Mouse (Mus musculus): ENCODE measurements around the gene Gmppb.

Gmppb gene

DNA sequence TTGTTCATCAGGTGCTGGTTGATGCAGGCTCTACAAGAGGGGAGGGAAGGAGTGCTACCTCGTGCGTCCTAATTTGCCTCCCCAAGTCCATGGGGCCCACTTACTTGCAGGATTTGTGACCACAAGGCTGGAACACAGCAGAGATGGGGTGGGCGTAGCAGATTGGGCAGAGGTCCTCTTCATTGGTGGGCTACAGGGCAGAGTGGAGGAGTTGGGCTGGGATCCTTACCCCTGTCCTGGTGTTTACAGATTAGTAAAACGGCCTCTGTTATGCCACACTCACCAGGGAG lies 2.8 kb downstream of the Gmppb start:
- DNase-seq = no peak

DNA sequence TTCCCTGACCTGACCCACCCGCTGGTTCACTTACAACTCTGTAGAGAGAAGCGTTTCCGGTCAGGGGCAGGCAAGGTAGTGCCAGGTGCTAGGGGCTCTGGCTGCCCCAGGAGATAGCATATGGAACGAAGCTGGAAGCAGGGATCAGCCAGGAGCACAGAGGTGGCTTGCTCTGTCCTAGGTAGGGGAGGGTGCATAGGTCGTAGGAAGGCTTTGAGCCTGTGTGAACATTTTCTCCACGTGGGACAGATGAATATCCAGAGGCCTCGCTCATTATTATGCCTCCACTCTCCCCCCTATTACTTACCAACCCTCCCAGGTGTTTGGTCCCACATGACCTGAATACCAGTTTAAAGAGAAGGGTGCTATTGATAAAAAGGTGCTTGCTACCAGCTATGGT lies 3.4 kb downstream of the Gmppb start:
- no peak for DNase-seq

DNA sequence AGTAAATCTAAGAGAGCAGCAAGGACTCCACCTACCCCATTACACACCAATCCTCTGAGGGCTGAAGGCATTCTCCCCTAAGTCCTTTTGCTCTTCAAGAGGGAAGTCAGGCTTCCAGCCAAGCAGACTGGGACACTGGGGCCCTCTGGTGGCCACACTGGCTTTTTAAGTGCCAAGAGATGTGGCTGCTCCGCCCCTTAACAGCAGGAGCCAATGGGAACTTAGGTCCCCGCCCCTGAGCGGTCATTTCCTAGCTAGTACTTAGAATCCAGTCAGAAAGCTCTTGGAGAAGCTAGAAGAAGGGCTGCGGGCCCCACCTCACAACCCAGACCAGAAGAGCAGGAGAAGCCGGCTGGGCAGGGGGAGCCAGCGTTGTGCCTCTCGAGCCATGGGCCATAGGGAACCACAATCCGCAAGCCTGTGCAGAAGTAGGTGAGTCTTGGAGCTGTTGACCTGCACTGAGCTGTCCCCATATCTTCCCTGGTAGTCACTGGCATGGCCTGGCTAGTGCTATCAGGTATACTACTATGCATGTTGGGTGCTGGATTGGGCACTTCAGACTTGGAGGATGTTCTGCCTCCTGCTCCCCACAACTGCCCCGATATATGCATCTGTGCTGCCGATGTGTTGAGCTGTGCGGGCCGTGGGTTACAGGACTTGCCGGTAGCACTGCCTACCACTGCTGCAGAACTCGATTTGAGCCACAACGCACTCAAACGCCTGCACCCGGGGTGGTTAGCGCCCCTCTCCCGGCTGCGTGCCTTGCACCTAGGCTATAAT lies 4.0 kb downstream of the Gmppb start, which contains the start of gene Amigo3:
Gene Amigo3 (plus strand): TSS at position 275 of the 780 bp plus-strand sequence.
- DNase-seq = peak; percentile 97

DNA sequence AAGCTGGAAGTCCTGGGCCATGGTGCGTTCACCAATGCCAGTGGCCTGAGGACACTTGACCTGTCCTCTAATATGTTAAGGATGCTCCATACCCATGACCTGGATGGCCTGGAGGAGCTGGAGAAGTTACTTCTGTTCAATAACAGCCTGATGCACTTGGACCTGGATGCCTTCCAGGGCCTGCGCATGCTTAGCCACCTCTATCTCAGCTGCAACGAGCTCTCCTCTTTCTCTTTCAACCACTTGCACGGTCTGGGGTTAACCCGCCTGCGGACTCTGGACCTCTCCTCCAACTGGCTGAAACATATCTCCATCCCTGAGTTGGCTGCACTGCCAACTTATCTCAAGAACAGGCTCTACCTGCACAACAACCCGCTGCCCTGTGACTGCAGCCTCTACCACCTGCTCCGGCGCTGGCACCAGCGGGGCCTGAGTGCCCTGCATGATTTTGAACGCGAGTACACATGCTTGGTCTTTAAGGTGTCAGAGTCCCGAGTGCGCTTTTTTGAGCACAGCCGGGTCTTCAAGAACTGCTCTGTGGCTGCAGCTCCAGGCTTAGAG lies 4.7 kb downstream of the Gmppb start:
- no peak for DNase-seq

DNA sequence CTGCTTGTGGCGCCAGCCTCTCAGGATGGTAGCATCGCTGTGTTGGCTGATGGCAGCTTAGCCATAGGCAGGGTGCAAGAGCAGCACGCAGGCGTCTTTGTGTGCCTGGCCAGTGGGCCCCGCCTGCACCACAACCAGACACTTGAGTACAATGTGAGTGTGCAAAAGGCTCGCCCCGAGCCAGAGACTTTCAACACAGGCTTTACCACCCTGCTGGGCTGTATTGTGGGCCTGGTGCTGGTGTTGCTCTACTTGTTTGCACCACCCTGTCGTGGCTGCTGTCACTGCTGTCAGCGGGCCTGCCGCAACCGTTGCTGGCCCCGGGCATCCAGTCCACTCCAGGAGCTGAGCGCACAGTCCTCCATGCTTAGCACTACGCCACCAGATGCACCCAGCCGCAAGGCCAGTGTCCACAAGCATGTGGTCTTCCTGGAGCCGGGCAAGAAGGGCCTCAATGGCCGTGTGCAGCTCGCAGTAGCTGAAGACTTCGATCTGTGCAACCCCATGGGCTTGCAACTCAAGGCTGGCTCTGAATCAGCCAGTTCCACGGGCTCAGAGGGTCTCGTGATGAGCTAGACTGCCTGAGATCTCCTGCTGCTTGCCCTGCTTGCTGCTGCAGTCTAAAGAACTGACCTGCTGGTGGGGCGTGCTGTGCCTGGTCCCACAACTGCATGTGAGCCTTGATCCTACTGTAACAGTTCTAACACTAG lies 5.4 kb downstream of the Gmppb start:
- no peak for DNase-seq

DNA sequence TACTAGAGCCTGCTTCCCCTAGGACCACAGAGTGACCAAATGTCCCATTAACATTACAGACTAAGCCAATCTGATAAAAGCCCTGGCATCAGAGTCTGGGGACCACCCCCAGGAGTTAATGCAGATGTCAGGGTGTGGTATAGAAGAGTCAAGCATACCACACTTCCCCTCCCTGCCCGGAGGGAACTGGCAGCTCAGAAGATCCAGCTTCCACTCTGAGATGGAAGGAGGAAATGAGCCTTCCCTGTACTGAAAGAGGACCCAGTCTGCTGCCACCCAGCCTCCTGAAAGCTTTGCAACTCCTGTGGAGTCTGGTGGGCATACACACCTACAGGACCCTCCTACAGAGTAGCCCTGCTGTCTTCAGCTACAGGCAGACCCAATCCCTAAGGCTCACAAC lies 6.0 kb downstream of the Gmppb start:
- DNase-seq = no peak

DNA sequence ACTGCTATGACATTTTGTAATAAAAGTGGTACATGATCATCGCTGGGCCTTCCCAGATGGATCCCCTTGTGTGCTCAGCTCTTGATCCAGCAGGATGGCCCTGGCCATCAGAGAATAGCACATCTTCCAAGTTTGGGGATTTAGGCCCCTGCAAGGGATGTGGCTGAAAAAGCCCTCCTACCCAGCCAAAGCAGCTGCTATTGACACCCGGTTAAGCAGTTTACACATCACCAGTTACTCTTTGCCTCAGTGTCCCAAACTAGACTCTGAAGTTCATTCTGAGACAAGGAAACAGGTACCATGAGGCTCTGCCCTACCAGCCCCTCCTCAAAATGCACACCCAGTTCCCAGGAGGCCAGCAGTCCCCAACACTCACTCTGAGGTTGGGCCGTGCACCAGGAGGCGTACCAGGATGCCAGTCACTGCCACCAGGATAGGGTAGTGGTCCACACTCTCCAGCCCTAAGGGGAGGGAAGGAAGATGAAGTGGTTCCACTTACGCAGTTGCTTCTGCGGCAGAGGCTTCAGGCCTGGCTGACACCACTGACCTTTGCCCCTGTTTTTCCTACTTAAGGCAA lies 6.7 kb downstream of the Gmppb start:
- no peak for DNase-seq

DNA sequence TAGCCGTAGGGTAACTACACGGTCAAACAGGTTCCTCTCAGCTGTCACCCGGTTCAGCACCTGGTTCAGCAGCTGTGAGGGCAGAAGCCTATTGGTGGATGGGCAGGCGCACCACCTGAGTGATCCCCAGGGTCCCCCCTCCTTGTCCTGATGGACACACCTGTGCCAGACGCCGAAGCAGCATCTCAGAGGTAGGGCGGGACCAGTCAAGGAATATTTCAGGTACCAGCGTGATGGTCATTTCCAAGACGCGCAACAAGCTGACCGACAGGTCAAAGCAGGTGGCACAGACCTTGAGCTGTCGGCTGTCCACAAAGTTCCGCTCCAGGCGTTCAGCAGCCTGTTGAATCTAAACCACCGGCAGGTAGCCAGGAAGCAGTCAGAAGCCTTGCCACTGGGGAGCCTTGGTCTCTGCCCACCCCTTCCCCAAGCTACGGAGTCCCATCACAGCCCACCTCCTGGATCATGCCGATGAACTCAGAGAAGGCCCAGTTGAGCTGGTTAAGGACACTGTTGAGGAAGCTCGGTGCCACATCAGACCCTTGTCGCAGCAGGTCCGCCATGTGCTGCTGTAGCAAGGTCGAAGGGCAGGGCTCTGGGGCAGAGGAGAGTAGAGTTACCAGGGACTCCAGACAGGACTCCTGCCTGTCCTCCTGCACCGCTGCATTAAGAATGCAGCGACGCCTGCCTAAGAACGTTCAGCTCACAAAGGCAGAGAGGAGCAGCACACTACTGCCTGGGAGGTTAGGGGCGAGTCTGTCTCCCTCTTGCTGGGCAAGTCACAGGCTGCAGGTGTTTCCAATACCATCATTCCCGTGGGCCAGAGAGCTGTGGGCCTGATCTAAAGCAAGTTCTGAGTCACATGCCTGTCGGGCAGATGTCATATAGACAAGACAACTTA lies 7.6 kb downstream of the Gmppb start:
- DNase-seq = no peak

DNA sequence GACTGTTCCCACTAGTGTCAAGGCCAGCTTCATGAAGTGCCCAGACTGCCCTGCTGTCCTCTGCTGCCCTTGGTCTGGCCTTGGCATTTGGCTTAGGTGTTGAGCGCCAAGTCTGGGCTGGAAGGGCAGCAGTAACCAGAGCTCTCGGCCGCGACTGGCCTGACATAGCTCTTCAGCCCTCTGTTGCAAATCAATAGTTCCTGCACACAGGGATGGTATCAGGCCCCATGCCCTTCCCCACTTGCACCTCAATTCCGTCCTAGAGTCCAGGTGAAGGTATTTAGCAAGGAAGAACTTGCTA lies 8.2 kb downstream of the Gmppb start:
- no peak for DNase-seq

DNA sequence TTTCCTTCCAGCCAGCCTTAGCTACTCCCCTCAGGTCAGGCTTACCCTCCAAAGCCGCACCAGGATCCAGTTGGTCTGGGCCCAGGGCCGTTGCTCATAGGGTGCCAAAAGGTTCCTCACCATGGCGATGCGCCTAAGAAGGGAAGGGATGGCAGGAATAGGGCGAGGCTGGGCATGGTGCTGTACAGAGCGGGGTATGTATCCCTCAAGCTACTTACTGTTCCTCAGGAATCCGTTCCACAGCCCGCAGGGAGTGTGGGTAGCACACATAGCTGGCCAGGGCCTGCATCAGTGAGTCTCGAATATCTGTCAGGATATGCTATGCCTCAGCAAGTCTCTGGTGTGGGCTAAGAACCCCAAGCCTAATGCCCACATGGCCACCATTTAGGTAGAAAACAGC lies 9.2 kb downstream of the Gmppb start:
- DNase-seq = no peak

DNA sequence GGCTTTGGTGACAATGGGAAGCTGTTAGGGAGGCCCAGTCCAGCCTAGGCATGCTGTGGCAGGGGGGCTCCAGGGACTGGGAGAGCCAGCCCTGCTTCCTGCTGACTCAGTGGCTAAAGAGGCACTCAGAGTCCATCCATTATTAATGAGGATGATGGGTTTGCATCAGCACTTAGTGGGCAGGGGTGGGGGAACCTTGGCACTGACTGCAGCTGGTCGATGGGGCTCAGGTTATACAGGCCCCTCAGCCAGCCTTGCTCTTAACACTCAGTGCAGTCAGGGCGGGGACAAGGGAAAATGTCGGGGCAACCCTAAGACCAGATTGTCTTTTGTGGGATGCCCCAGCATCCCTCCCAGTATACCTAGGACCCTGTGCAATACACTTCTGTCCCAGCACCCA lies 13.1 kb downstream of the Gmppb start:
- no peak for DNase-seq

DNA sequence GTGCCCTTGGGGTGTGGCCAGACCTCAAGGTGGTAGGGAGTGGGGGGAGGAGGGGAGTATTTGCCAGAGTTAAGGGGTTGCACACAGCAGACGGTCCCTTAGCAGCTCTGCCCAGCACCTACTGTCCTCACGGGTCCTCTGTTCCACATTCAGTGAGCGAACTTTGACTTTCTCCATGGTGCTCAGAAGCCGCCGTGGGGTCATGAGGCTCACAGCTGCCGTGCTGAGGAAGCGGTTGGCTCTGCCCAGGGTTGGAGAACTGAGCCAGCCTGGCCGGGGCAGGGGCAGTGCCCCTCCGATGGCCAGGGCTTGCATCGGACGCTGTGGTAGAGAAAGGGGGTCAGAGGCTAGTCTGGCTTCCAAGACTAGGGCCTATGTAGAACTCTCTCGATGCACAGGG lies 14.3 kb downstream of the Gmppb start:
- no peak for DNase-seq

DNA sequence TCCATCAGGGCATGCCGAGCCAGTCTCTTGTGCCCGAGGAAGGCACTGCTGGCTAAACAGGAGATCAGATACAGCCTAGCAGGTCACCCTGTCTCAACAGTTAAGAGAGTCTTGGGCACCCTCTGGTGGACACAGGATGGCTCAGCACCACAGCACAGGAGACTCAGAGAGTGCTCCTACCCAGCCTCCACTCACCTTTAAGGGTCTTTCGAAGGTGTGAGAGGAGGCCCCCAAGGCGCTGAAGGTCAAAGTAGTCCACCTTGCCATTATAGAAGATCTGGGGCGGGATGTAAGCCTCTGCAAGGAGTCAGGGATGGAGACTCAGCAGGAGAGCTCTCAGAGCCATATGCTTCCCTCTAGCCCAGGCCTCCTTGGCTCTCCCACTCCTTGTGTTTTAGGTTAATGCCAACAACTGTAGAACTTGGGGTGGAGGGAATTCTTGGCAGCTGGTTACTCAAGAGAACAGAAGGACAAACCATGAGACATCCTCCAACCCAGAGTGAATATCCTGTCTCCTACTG lies 16.5 kb downstream of the Gmppb start:
- DNase-seq = no peak

DNA sequence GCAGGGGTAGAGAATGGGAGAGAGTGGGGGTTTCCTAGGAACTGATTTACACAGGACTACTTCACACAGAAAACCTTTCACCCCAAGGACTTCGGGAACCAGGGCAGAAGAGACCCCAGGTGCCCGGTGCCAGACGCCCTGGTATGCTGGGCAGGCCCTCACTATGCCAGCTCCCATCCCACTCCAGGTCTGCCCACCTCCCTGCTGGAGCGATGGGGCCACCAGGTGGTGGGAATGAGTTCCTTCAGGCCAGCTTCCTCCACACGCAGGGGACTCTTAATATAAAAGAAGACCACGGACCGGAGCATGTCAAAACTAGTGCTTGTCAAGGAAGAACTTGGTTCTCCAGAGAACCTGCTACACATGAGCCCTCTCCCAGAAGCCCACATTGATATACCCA lies 18.2 kb downstream of the Gmppb start:
- DNase-seq = no peak

DNA sequence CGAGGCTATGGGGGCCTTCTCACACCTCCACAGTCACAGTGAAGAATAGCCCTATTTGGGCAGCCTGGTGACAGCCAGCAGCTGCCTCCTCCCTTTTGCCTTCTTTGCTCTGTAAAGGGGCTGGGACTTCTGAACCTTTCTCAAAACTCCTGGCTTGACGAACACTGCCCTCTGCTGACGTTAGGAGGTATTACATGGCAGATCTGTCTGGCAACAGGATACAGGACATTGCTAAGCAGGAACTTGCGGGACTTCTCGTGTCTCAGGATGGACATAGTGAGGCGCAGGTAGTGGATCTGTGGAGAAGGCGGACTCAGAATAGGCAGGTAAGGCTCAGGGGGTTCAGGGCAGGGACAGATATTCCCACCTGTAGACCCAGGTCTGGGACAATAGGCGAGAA lies 18.9 kb downstream of the Gmppb start:
- peak; percentile 73 for DNase-seq

DNA sequence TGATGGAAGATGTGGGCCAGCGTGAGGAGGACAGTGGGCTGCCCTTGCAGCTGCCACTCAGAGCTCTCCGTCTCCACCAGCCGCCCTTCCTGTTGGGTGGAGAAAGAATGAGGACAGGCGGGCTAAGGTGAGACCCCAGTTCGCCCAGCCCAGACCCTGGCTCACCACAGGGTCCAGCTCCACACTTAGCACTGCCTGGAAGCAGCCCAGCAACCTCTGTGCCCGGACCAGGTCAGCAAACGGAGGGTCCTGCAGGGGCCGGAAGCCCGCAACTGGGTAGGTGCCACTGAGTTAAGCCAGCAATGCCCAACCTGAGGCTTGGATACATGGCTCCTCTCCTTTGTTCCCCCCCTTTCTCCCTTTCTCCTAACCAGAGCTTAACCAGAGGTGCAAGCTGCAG lies 20.0 kb downstream of the Gmppb start:
- DNase-seq = no peak

DNA sequence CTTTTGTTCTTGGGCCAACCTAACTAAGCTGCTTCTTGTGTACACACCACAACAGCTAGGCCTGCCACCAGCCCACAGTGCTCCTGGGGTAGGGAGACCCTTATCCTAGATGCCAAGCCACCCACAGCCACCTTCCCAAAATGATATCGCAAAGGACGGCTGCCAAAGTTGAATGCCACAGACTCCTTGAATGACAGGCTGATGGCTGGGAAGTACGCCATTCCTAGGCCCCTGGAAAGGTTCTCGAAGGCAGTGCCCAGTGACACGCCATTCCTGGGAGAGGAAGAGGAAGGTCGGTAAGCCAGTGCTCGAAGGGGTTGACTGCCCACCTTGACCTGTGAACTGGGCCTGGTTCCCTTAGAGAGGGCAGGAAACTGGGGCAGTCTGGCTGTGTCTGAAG lies 20.5 kb downstream of the Gmppb start:
- DNase-seq = no peak

DNA sequence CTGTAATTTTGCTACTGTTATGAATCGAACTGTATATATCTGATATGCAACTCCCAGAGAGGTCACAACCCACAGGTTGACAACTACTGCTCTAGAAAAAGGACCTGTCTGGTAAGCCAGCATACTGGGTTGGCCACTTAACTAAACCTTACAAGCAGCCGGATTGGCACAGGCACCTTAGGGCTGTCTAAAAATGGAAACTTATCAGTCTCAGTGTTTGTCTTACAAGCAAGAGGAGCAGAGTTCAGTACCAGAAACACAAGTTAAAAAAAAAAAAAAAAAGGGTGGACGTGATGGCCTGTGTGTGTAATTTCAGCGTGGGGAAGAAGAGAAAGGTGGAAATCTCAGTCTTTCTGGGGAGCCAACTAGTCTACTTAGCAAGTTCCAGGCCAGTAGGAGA lies 22.8 kb downstream of the Gmppb start:
- DNase-seq = no peak

DNA sequence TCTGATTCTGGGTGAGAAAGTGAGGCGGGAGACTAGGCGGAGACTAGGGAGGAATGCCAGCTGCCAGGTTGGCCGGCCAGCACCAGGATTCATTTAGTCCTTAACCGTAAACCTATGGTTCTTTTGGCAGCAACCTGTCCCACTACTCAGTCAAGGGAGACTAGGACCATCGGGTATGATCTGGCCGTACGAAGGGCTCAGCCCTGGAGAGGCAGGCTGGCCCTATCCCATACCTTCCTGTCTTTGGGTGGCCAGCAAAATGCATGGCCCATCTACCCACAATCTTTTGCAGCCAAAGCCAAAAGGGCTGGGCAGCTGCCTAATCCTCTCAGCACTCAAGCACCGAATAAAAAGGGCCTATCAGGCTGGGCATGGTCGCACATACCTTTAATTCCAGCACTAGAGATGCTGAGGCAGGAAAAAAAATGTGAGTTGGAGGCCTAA lies 23.5 kb downstream of the Gmppb start:
- no peak for DNase-seq

DNA sequence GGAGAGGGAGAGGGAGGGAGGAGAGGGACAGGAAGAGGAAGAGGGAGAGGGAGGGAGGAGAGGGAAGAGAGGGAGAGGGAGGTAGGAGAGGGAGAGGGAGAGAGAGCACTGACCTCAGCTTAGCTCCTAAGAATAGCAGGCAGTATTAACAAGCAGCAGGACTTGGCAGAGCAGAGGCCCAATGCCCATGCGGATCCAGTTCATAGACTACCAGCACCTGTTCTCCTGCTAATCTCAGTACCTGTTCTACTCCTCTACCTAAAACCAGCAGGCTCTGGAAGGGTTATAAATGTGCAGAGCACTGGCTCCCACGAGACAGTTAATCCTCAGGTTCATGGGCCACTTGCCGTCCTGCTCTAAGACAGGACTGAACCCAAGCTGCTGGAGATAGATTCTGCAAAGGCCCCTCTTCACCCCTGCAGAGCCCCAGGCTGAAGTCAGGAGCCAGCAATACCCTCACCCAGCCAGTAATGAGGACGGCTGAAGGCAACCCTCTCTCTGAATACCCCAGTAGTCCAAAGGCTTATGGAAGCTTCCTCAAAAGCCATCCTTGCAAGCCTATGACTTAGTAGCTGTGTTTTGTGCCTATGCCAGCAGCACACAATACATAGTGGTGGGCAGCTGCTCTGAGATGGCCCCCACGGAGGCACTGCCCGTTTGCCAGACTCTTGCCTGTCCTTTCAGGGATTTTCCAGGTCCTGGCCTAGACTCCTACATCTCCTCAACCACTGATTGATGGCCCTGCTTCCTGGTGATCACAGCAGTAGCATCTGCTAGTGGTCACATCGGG lies 24.3 kb downstream of the Gmppb start:
- peak; percentile 25 for DNase-seq

DNA sequence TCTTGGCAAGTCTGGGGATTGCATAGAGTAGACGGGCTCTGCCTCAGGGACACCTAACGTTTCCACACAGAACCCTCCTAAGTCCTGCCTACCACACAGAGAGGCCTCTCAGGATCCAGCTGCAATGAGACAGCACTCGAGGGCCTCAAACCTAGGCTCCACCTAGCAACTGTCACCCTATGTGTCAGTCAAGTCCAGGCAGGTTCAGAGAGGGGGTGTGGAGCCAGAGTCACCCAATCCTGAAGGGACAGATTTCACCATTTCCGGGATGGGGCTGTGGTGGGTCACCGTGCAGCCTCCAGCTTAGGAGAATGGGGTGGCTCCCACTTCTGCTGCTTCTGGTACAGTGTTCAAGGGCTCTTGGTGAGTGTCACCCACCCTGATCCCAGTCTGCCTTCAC lies 31.1 kb downstream of the Gmppb start, which contains the start of gene Mst1:
Gene Mst1 (plus strand): TSS at position 269 of the 400 bp plus-strand sequence.
- no peak for DNase-seq

DNA sequence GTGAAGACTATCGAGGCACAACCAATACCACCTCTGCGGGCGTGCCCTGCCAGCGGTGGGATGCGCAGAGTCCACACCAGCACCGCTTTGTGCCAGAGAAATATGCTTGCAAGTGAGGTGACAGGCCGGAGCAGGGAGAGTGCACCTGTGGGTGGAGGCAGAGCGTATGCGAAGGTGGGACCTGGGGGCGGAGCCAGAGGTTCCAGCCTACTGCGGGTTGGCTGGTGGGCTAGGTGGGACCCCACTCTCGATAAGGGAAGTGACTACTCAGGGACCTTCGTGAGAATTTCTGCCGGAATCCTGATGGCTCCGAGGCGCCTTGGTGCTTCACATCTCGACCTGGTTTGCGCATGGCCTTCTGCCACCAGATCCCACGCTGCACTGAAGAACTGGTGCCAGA lies 33.5 kb downstream of the Gmppb start:
- peak; percentile 19 for DNase-seq

All from kidney, adult 11 months (tissue).